Mouse (Mus musculus): ENCODE data around the gene Lonrf2. TPM values are rescaled to one million over a fixed set of nuclear protein-coding genes. Genes with fewer than 3 reads are reported as not detected.

Gene Lonrf2
- polyA plus RNA-seq (2015; fragmentation: Nextera tagmentation; extraction: Ambion mirVana), result 21.9 and 24.1 TPM in 2 replicates

- Histone ChIP-seq H3K4me1 (replicated peaks) (peaks cover 23% of the 10 kb centered on the region), H3K4me3 (peak within 1 kb of the TSS; percentile 87), H3K27ac (replicated peaks) (peak within 1 kb of the TSS; percentile 98), H3K36me3 (peaks cover 14% of the 10 kb centered on the region; the same call in 1 of the 2 replicates), H3K27me3 (no peaks in the 10 kb centered on the region), H3K9me3 (no peaks in the 10 kb centered on the region), H3K4me2 (peak within 1 kb of the TSS; percentile 97), H3K9ac (peak within 1 kb of the TSS; percentile 93)
- under 1% methylated on average over 47 of the region's 47 CpGs for WGBS
- peak; percentile 95 for ATAC-seq (ENCODE audit: low FRiP score, low read depth)
Measured at GRCm38 (mm10) chr1:38836477-38836872, at the start of gene Lonrf2. TSS of gene Lonrf2 (minus strand) at chr1:38836711.

GRCm38 (mm10) chr1:38885956-38886355 is 49.4 kb upstream of the Lonrf2 start:
- Histone ChIP-seq H3K27me3 (no peaks in the 10 kb centered on the region), H3K4me2 (no peak overlapping the region), H3K9ac (no peak overlapping the region), H3K9me3 (no peaks in the 10 kb centered on the region), H3K4me1 (replicated peaks) (no peaks in the 10 kb centered on the region), H3K4me3 (no peak overlapping the region), H3K36me3 (peaks cover 35% of the 10 kb centered on the region), H3K27ac (replicated peaks) (no peak overlapping the region)
- WGBS, result 82% methylated on average over 2 of the region's 2 CpGs
- no peak for ATAC-seq (ENCODE audit: low FRiP score, low read depth)

DNA sequence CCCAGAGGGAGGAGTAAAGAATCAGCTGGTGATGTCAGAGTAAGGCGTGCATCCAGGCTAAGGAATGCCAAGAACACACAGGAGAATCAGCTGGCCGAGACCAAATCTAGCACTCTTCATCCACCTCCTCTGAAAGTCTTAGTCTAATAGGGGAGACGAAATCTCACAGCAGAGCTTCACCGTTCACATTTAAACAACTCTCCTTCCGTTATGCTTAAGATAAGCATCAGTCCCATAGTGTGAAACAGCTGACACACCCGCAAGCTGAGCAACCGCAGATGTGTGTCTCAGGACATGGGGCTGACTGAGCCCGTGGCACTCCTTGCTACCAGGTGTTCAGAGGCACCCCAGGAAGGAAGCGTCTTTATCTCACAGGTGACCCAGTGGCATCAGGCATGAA is 47.3 kb upstream of the Lonrf2 start:
- Histone ChIP-seq H3K27me3 (no peaks in the 10 kb centered on the region), H3K9me3 (no peaks in the 10 kb centered on the region), H3K36me3 (peaks cover 26% of the 10 kb centered on the region), H3K4me2 (no peak overlapping the region), H3K4me1 (replicated peaks) (no peaks in the 10 kb centered on the region), H3K4me3 (no peak overlapping the region), H3K9ac (no peak overlapping the region), H3K27ac (replicated peaks) (no peak overlapping the region)
- 81% methylated on average over 9 of the region's 9 CpGs for WGBS
- ATAC-seq (ENCODE audit: low FRiP score, low read depth), result no peak

DNA sequence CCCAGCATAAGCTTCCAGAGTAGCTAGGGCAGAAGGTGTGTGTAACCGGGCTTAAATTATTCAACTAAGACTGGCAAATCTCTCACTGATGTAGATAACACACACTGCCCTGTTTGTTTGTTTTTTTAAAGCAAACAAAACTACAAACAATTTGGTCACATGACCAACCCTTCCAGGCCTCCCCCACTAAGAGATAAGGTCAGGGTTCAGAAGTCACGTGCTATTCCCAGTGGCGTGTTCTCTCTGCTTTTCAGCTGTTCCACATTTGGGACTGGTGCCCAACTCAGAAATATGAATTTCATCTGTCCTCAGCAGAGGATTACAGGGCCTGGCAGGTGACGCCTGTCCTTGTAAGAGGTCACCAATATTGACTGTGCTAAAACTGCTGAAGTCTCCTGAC is 46.2 kb upstream of the Lonrf2 start:
- Histone ChIP-seq H3K4me3 (no peak overlapping the region), H3K27me3 (no peaks in the 10 kb centered on the region), H3K4me1 (replicated peaks) (no peaks in the 10 kb centered on the region), H3K4me2 (no peak overlapping the region), H3K36me3 (peaks cover 26% of the 10 kb centered on the region), H3K27ac (replicated peaks) (no peak overlapping the region), H3K9ac (no peak overlapping the region), H3K9me3 (no peaks in the 10 kb centered on the region)
- 90% methylated on average over 4 of the region's 4 CpGs for WGBS
- ATAC-seq (ENCODE audit: low FRiP score, low read depth), result no peak

GRCm38 (mm10) chr1:38881366-38881765 is 44.9 kb upstream of the Lonrf2 start:
- Histone ChIP-seq H3K27ac (replicated peaks) (no peak overlapping the region), H3K4me3 (no peak overlapping the region), H3K9me3 (no peaks in the 10 kb centered on the region), H3K4me2 (no peak overlapping the region), H3K9ac (no peak overlapping the region), H3K27me3 (no peaks in the 10 kb centered on the region), H3K36me3 (peaks cover 26% of the 10 kb centered on the region), H3K4me1 (replicated peaks) (peaks cover 10% of the 10 kb centered on the region; the same call in 1 of the 2 replicates)
- WGBS, result 79% methylated on average over 4 of the region's 4 CpGs
- no peak for ATAC-seq (ENCODE audit: low FRiP score, low read depth)

GRCm38 (mm10) chr1:38876671-38877382 is 40.3 kb upstream of the Lonrf2 start:
- Histone ChIP-seq H3K4me3 (no peak overlapping the region), H3K36me3 (peaks cover 32% of the 10 kb centered on the region), H3K4me2 (no peak overlapping the region), H3K4me1 (replicated peaks) (peaks cover 10% of the 10 kb centered on the region; the same call in 1 of the 2 replicates), H3K9ac (no peak overlapping the region), H3K27ac (replicated peaks) (0 out of 2 replicates have a peak overlapping the region, but pooled peaks have one; percentile 17), H3K9me3 (no peaks in the 10 kb centered on the region), H3K27me3 (no peaks in the 10 kb centered on the region)
- WGBS, result 52% methylated on average over 5 of the region's 5 CpGs
- ATAC-seq (ENCODE audit: low FRiP score, low read depth), result peak; percentile 56; the same call in 1 of the 2 replicates

DNA sequence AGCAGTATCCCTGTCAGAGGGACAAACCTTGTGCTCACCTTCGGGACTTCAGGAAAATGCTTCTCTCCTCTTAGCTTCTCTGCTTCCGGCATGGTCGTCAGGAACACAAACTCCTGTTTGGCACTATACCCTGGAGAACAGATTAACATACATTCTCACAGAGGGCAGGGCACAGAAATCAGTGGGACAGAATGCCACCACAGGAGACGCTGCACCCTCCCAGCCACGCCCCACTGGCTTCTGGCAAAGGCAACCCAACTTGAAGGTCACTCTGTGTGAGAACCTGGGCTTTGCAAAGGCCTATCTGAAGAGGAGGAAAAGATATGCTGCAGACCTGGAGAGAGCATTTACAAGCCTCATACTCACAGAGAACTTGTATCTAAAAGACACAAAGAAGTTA is 37.4 kb upstream of the Lonrf2 start:
- no peaks in the 10 kb centered on the region for H3K9me3 ChIP-seq
- ATAC-seq (ENCODE audit: low FRiP score, low read depth), result no peak
- peaks cover 46% of the 10 kb centered on the region for H3K36me3 ChIP-seq
- no peak overlapping the region for H3K9ac ChIP-seq
- peaks cover 10% of the 10 kb centered on the region; the same call in 1 of the 2 replicates for H3K4me1 ChIP-seq (replicated peaks)
- WGBS, result 84% methylated on average over 5 of the region's 5 CpGs
- H3K4me2 ChIP-seq, result no peak overlapping the region
- H3K27ac ChIP-seq (replicated peaks), result no peak overlapping the region
- H3K4me3 ChIP-seq, result no peak overlapping the region
- no peaks in the 10 kb centered on the region for H3K27me3 ChIP-seq

- Histone ChIP-seq H3K36me3 (peaks cover 58% of the 10 kb centered on the region), H3K4me1 (replicated peaks) (peaks cover 4% of the 10 kb centered on the region; the same call in 1 of the 2 replicates), H3K27ac (replicated peaks) (no peak overlapping the region), H3K4me2 (no peak overlapping the region), H3K9ac (no peak overlapping the region), H3K4me3 (no peak overlapping the region), H3K9me3 (no peaks in the 10 kb centered on the region), H3K27me3 (no peaks in the 10 kb centered on the region)
- no peak for ATAC-seq (ENCODE audit: low FRiP score, low read depth)
- 89% methylated on average over 6 of the region's 6 CpGs for WGBS
Measured at GRCm38 (mm10) chr1:38871834-38872233, 35.3 kb upstream of the Lonrf2 start.

DNA sequence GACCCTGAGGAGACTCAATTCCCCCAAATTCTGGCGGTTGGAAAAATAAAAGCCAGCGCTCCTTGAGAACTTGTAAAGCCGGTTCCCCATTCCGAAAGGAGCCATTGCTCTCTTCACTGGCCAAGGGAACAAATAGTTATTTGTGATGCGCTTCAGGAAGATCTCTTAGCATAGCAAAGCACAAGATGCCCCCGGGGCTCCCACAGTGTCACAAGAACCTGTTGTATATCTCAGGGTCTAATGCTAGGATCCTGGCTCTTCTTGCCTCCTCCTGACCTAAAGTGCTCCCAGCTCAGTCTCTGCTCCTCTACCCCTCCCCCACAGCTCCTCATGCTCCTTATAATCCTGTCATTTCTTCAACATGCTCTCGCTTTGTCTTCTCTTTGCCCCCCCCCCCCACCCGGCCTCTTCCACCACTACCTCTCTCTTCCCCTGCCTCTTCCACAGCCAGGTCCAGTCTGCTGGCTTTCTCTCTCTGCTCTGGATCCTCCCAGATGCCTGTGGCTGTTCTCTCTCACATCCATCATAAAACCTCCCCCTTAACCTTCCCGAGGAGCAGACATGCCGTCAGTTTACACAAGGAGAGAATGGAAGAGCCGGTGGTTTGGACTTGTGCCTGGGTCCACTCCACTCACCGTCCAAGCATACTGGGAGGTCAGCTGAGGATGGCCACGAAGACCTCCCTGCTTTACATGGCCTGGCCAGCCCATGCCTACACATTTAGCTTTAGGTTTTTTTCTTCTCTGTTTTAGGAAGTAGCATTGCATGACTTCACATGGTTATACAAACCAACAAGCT is 33.1 kb upstream of the Lonrf2 start:
- H3K36me3 ChIP-seq, result peaks cover 72% of the 10 kb centered on the region
- H3K9me3 ChIP-seq, result no peaks in the 10 kb centered on the region
- no peak overlapping the region for H3K4me2 ChIP-seq
- WGBS, result 56% methylated on average over 13 of the region's 13 CpGs
- H3K4me1 ChIP-seq (replicated peaks), result no peaks in the 10 kb centered on the region
- H3K4me3 ChIP-seq, result no peak overlapping the region
- no peak overlapping the region for H3K27ac ChIP-seq (replicated peaks)
- no peak for ATAC-seq (ENCODE audit: low FRiP score, low read depth)
- no peaks in the 10 kb centered on the region for H3K27me3 ChIP-seq
- no peak overlapping the region for H3K9ac ChIP-seq

GRCm38 (mm10) chr1:38866242-38866641 is 29.7 kb upstream of the Lonrf2 start:
- Histone ChIP-seq H3K4me2 (no peak overlapping the region), H3K9me3 (no peaks in the 10 kb centered on the region), H3K4me3 (no peak overlapping the region), H3K27me3 (no peaks in the 10 kb centered on the region), H3K4me1 (replicated peaks) (no peaks in the 10 kb centered on the region), H3K27ac (replicated peaks) (no peak overlapping the region), H3K9ac (no peak overlapping the region), H3K36me3 (peaks cover 51% of the 10 kb centered on the region)
- no peak for ATAC-seq (ENCODE audit: low FRiP score, low read depth)
- WGBS, result 91% methylated on average over 5 of the region's 5 CpGs

DNA sequence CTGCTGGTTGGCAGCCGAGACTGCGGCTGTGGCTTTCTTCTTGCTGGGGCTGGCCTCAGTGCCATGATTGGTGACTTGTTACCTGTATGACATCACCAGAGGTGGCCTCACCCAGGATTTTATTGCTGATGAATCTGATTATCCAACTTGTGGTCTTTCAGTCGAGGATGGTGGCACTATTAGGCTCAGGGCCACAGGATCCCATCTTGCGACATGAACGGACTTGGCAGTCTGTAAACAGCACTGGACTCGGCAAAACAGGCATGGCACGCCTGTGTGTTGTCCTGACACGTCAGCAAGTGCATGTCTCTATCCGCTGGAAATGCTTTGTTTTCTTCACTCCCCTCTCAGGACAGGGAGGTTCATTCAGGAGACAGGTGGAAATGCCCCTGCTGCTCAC is 27.8 kb upstream of the Lonrf2 start:
- WGBS, result 85% methylated on average over 9 of the region's 9 CpGs

DNA sequence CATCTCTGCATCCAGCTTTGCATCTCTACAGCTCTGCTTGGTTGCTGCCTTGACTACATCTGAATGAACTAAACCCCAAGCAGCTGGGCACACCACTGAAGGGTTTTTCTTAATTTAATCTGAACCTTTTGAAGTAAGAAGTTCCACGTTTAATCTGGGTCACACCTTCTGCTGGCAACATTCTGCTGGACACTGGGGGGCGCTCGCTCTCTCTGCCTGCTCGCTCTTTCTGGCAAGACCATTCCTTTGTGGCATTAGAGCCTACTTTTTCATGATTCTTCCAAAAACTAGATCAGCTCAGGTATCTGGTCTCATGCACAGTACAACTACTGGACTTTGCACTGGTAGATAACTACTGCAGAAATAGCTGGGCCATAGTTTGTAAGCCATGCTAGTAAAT is 25.7 kb upstream of the Lonrf2 start:
- peaks cover 28% of the 10 kb centered on the region for H3K36me3 ChIP-seq
- H3K9ac ChIP-seq, result no peak overlapping the region
- no peak for ATAC-seq (ENCODE audit: low FRiP score, low read depth)
- no peak overlapping the region for H3K27ac ChIP-seq (replicated peaks)
- 25% methylated on average over 4 of the region's 4 CpGs for WGBS
- peaks cover 6% of the 10 kb centered on the region for H3K4me1 ChIP-seq (replicated peaks)
- H3K27me3 ChIP-seq, result no peaks in the 10 kb centered on the region
- no peaks in the 10 kb centered on the region for H3K9me3 ChIP-seq
- H3K4me2 ChIP-seq, result no peak overlapping the region
- no peak overlapping the region for H3K4me3 ChIP-seq

More for the DNA sequence above, 27.8 kb upstream of the Lonrf2 start:
- ATAC-seq (ENCODE audit: low FRiP score, low read depth), result no peak
- no peak overlapping the region for H3K4me3 ChIP-seq
- H3K4me2 ChIP-seq, result no peak overlapping the region
- no peak overlapping the region for H3K9ac ChIP-seq
- H3K4me1 ChIP-seq (replicated peaks), result peaks cover 6% of the 10 kb centered on the region
- H3K27me3 ChIP-seq, result no peaks in the 10 kb centered on the region
- no peak overlapping the region for H3K27ac ChIP-seq (replicated peaks)
- H3K9me3 ChIP-seq, result no peaks in the 10 kb centered on the region
- peaks cover 44% of the 10 kb centered on the region for H3K36me3 ChIP-seq

Data from hindbrain, embryonic 15.5 days (tissue).